Mouse (Mus musculus): ENCODE measurements around the gene Lrch1.

DNA sequence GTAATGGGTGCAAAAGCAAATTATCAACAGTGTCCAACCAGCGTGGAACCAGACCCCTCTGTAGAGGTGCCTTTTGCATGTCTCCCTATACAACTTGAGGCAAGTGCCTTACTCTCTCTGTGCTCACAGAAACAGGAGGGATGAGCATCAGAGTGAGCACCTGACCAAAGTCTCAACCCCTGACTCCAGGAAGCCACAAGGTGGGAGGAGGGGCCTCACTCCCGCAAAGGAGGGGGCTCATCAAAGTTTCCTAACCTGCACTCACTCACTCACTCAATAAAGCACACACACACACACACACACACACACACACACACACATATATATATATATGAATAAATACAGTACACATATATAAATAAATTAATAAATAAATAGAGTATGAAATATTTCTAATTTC lies 117.1 kb downstream of the Lrch1 start:
- TF ChIP-seq CTCF (conservative IDR thresholded peaks at IDR 0.05; ENCODE audit: low read length), result no peak
- no peak for TF ChIP-seq NANOG (IDR thresholded peaks at IDR 0.05; ENCODE audit: borderline replicate concordance, low read length)

Data from E14TG2a.4 (cell line).